Mouse (Mus musculus): ENCODE measurements around the gene Slc27a5. TPM values are rescaled to one million over a fixed set of nuclear protein-coding genes. Genes with fewer than 3 reads are reported as not detected.

The Slc27a5 gene
- total RNA-seq, 2 experiments from 2014 or later: 0.16 TPM; not detected in 1

GRCm38 (mm10) chr7:13023928-13024731 is 26.1 kb upstream of the Slc27a5 start:
- DNase-seq: peak; percentile 95

GRCm38 (mm10) chr7:13022773-13023535 is 25.0 kb upstream of the Slc27a5 start:
- DNase-seq: peak; percentile 54

- no peak for DNase-seq
Measured at GRCm38 (mm10) chr7:13015217-13015616, 17.2 kb upstream of the Slc27a5 start.

- no peak for DNase-seq
Measured at GRCm38 (mm10) chr7:13014275-13014839, 16.4 kb upstream of the Slc27a5 start.

- DNase-seq: no peak
Measured at GRCm38 (mm10) chr7:13013671-13014070, 15.7 kb upstream of the Slc27a5 start.

GRCm38 (mm10) chr7:13010005-13010908 is 12.3 kb upstream of the Slc27a5 start, which contains the start of gene Zbtb45:
Gene Zbtb45, minus strand, starts transcription at chr7:13010034.
- no peak for DNase-seq

- DNase-seq: peak; percentile 86
Measured at GRCm38 (mm10) chr7:13009143-13010004, 11.4 kb upstream of the Slc27a5 start.

- no peak for DNase-seq
Measured at GRCm38 (mm10) chr7:13007341-13008092, 9.5 kb upstream of the Slc27a5 start.

- no peak for DNase-seq
Measured at GRCm38 (mm10) chr7:13006531-13006930, 8.5 kb upstream of the Slc27a5 start.

- no peak for DNase-seq
Measured at GRCm38 (mm10) chr7:13006011-13006410, 8.0 kb upstream of the Slc27a5 start.

GRCm38 (mm10) chr7:13003380-13003779 is 5.4 kb upstream of the Slc27a5 start:
- no peak for DNase-seq

GRCm38 (mm10) chr7:13001584-13001983 is 3.6 kb upstream of the Slc27a5 start:
- DNase-seq: no peak

GRCm38 (mm10) chr7:12998851-12999250 is 859 bp upstream of the Slc27a5 start, which contains the start of gene Trim28:
Gene Trim28, plus strand, starts transcription at chr7:12999114.
- no peak for DNase-seq

GRCm38 (mm10) chr7:12997230-12997629 is 762 bp downstream of the Slc27a5 start:
- no peak for DNase-seq

- no peak for DNase-seq
Measured at GRCm38 (mm10) chr7:12995862-12996261, 2.1 kb downstream of the Slc27a5 start.

- DNase-seq: no peak
Measured at GRCm38 (mm10) chr7:12993148-12993547, 4.8 kb downstream of the Slc27a5 start.

- DNase-seq: no peak
Measured at GRCm38 (mm10) chr7:12992222-12992621, 5.8 kb downstream of the Slc27a5 start.

GRCm38 (mm10) chr7:12987409-12988189 is 10.4 kb downstream of the Slc27a5 start:
- DNase-seq: no peak

GRCm38 (mm10) chr7:12986906-12987305 is 11.1 kb downstream of the Slc27a5 start:
- DNase-seq: no peak
